Mouse (Mus musculus): Measurements from ENCODE around the gene Ccdc92. TPM values are rescaled to one million over a fixed set of nuclear protein-coding genes. Genes with fewer than 3 reads are reported as not detected.

The Ccdc92 gene
- polyA plus RNA-seq, 1 experiment from 2014 or later, result 5.3 TPM

- Histone ChIP-seq H3K9me3 (replicated peaks; ENCODE audit: control insufficient read depth, low read length) (no peaks in the 10 kb centered on the region), H3K9ac (ENCODE audit: low read length) (no peak overlapping the region), H3K4me3 (replicated peaks; ENCODE audit: low read length) (no peak overlapping the region), H3K36me3 (ENCODE audit: control insufficient read depth, insufficient read depth, low read length) (no peaks in the 10 kb centered on the region), H3K4me1 (ENCODE audit: control insufficient read depth, insufficient read depth, low read length) (no peaks in the 10 kb centered on the region), H3K4me2 (ENCODE audit: low read depth, low read length) (no peak overlapping the region), H3K27me3 (ENCODE audit: control insufficient read depth, insufficient read depth, low read length) (no peaks in the 10 kb centered on the region), H3K27ac (ENCODE audit: low read length) (no peak overlapping the region)
- ATAC-seq (ENCODE audit: insufficient read depth, low FRiP score), result peak; percentile 25; the same call in 1 of the 2 replicates
- WGBS, result 66% methylated on average over 18 of the region's 18 CpGs
Measured at GRCm38 (mm10) chr5:124822128-124822894, 39.9 kb downstream of the Ccdc92 start.

GRCm38 (mm10) chr5:124817050-124817449 is 45.2 kb downstream of the Ccdc92 start:
- WGBS, result 74% methylated on average over 15 of the region's 15 CpGs

GRCm38 (mm10) chr5:124814797-124815196 is 47.4 kb downstream of the Ccdc92 start:
- 69% methylated on average over 5 of the region's 5 CpGs for WGBS
- no peak for ATAC-seq (ENCODE audit: insufficient read depth, low FRiP score)
- Histone ChIP-seq H3K4me1 (ENCODE audit: control insufficient read depth, insufficient read depth, low read length) (no peaks in the 10 kb centered on the region), H3K9ac (ENCODE audit: low read length) (no peak overlapping the region), H3K27me3 (ENCODE audit: control insufficient read depth, insufficient read depth, low read length) (no peaks in the 10 kb centered on the region), H3K36me3 (ENCODE audit: control insufficient read depth, insufficient read depth, low read length) (no peaks in the 10 kb centered on the region), H3K4me3 (replicated peaks; ENCODE audit: low read length) (no peak overlapping the region), H3K4me2 (ENCODE audit: low read depth, low read length) (no peak overlapping the region), H3K9me3 (replicated peaks; ENCODE audit: control insufficient read depth, low read length) (no peaks in the 10 kb centered on the region), H3K27ac (ENCODE audit: low read length) (no peak overlapping the region)

More at GRCm38 (mm10) chr5:124817050-124817449, 45.2 kb downstream of the Ccdc92 start:
- Histone ChIP-seq H3K36me3 (ENCODE audit: control insufficient read depth, insufficient read depth, low read length) (no peaks in the 10 kb centered on the region), H3K9ac (ENCODE audit: low read length) (no peak overlapping the region), H3K4me1 (ENCODE audit: control insufficient read depth, insufficient read depth, low read length) (no peaks in the 10 kb centered on the region), H3K27ac (ENCODE audit: low read length) (no peak overlapping the region), H3K9me3 (replicated peaks; ENCODE audit: control insufficient read depth, low read length) (no peaks in the 10 kb centered on the region), H3K4me2 (ENCODE audit: low read depth, low read length) (no peak overlapping the region), H3K4me3 (replicated peaks; ENCODE audit: low read length) (no peak overlapping the region), H3K27me3 (ENCODE audit: control insufficient read depth, insufficient read depth, low read length) (no peaks in the 10 kb centered on the region)
- ATAC-seq (ENCODE audit: insufficient read depth, low FRiP score), result no peak

- H3K9me3 ChIP-seq (replicated peaks; ENCODE audit: control insufficient read depth, low read length), result peaks cover 3% of the 10 kb centered on the region; the same call in 1 of the 2 replicates
- H3K36me3 ChIP-seq (ENCODE audit: control insufficient read depth, insufficient read depth, low read length), result no peaks in the 10 kb centered on the region
- H3K4me2 ChIP-seq (ENCODE audit: low read depth, low read length), result no peak overlapping the region
- no peak for ATAC-seq (ENCODE audit: insufficient read depth, low FRiP score)
- no peak overlapping the region for H3K27ac ChIP-seq (ENCODE audit: low read length)
- H3K4me1 ChIP-seq (ENCODE audit: control insufficient read depth, insufficient read depth, low read length), result no peaks in the 10 kb centered on the region
- WGBS, result 78% methylated on average over 12 of the region's 12 CpGs
- no peaks in the 10 kb centered on the region for H3K27me3 ChIP-seq (ENCODE audit: control insufficient read depth, insufficient read depth, low read length)
- no peak overlapping the region for H3K4me3 ChIP-seq (replicated peaks; ENCODE audit: low read length)
- H3K9ac ChIP-seq (ENCODE audit: low read length), result no peak overlapping the region
Measured at GRCm38 (mm10) chr5:124812466-124812865, 49.8 kb downstream of the Ccdc92 start.

- Histone ChIP-seq H3K4me3 (replicated peaks; ENCODE audit: low read length) (no peak overlapping the region), H3K36me3 (ENCODE audit: control insufficient read depth, insufficient read depth, low read length) (no peaks in the 10 kb centered on the region), H3K27ac (ENCODE audit: low read length) (no peak overlapping the region), H3K9me3 (replicated peaks; ENCODE audit: control insufficient read depth, low read length) (peaks cover 3% of the 10 kb centered on the region; the same call in 1 of the 2 replicates), H3K9ac (ENCODE audit: low read length) (no peak overlapping the region), H3K4me2 (ENCODE audit: low read depth, low read length) (no peak overlapping the region), H3K4me1 (ENCODE audit: control insufficient read depth, insufficient read depth, low read length) (no peaks in the 10 kb centered on the region), H3K27me3 (ENCODE audit: control insufficient read depth, insufficient read depth, low read length) (no peaks in the 10 kb centered on the region)
- no peak for ATAC-seq (ENCODE audit: insufficient read depth, low FRiP score)
- WGBS, result 75% methylated on average over 4 of the region's 4 CpGs
Measured at GRCm38 (mm10) chr5:124809708-124810366, 52.4 kb downstream of the Ccdc92 start.

- 84% methylated on average over 7 of the region's 7 CpGs for WGBS
- H3K9ac ChIP-seq (ENCODE audit: low read length), result no peak overlapping the region
- H3K4me3 ChIP-seq (replicated peaks; ENCODE audit: low read length), result no peak overlapping the region
- no peak overlapping the region for H3K27ac ChIP-seq (ENCODE audit: low read length)
- no peak overlapping the region for H3K4me2 ChIP-seq (ENCODE audit: low read depth, low read length)
- no peaks in the 10 kb centered on the region for H3K9me3 ChIP-seq (replicated peaks; ENCODE audit: control insufficient read depth, low read length)
- H3K4me1 ChIP-seq (ENCODE audit: control insufficient read depth, insufficient read depth, low read length), result no peaks in the 10 kb centered on the region
- ATAC-seq (ENCODE audit: insufficient read depth, low FRiP score), result no peak
- no peaks in the 10 kb centered on the region for H3K27me3 ChIP-seq (ENCODE audit: control insufficient read depth, insufficient read depth, low read length)
- H3K36me3 ChIP-seq (ENCODE audit: control insufficient read depth, insufficient read depth, low read length), result no peaks in the 10 kb centered on the region
Measured at GRCm38 (mm10) chr5:124792112-124792511, 70.1 kb downstream of the Ccdc92 start.

GRCm38 (mm10) chr5:124785650-124786049 is 76.6 kb downstream of the Ccdc92 start:
- Histone ChIP-seq H3K9me3 (replicated peaks; ENCODE audit: control insufficient read depth, low read length) (0 out of 2 replicates have a peak, but pooled peaks cover 6% of the 10 kb centered on the region), H3K9ac (ENCODE audit: low read length) (no peak overlapping the region), H3K4me1 (ENCODE audit: control insufficient read depth, insufficient read depth, low read length) (no peaks in the 10 kb centered on the region), H3K36me3 (ENCODE audit: control insufficient read depth, insufficient read depth, low read length) (no peaks in the 10 kb centered on the region), H3K27ac (ENCODE audit: low read length) (no peak overlapping the region), H3K27me3 (ENCODE audit: control insufficient read depth, insufficient read depth, low read length) (no peaks in the 10 kb centered on the region), H3K4me2 (ENCODE audit: low read depth, low read length) (no peak overlapping the region), H3K4me3 (replicated peaks; ENCODE audit: low read length) (no peak overlapping the region)
- no peak for ATAC-seq (ENCODE audit: insufficient read depth, low FRiP score)
- WGBS, result 78% methylated on average over 7 of the region's 7 CpGs

Other genes with a start within 250 kb of the Ccdc92 start
- gene Atp6v0a2, start 233.8 kb downstream of the Ccdc92 start, polyA plus RNA-seq (2015; fragmentation: Nextera tagmentation; extraction: Ambion mirVana), result 44.0 and 45.6 TPM in 2 replicates
- 0.05 and 0.10 TPM in 2 replicates for gene Dnah10, start 137.3 kb downstream of the Ccdc92 start, polyA plus RNA-seq (2015; fragmentation: Nextera tagmentation; extraction: Ambion mirVana)
- 43.6 and 54.3 TPM in 2 replicates for gene Zfp664, start 267 bp upstream of the Ccdc92 start, polyA plus RNA-seq (2015; fragmentation: Nextera tagmentation; extraction: Ambion mirVana)
- 2.7 and 3.0 TPM in 2 replicates for gene Rflna, start 140.8 kb upstream of the Ccdc92 start, polyA plus RNA-seq (2015; fragmentation: Nextera tagmentation; extraction: Ambion mirVana)